Mouse (Mus musculus) NIH3T3 (cell line): ENCODE measurements around the gene Msi2.

Source experiments
- DNase-seq: peaks from one replicate; pipeline ENCODE4 v3.0.0-alpha.2; 2012; ENCODE audit warnings: low read depth

The Msi2 gene

GRCm38 (mm10) chr11:88309059-88309700 is 409.1 kb downstream of the Msi2 start:
- DNase-seq, result no peak

- DNase-seq, result peak; percentile 34
These were observed 410.4 kb downstream of the Msi2 start for GRCm38 (mm10) chr11:88307616-88308543.

GRCm38 (mm10) chr11:88305759-88306158 is 412.6 kb downstream of the Msi2 start:
- no peak for DNase-seq

- DNase-seq, result no peak
These were observed 416.7 kb downstream of the Msi2 start for GRCm38 (mm10) chr11:88301619-88302018.

GRCm38 (mm10) chr11:88299345-88299744 is 419.0 kb downstream of the Msi2 start:
- DNase-seq, result no peak

- peak; percentile 72 for DNase-seq
These were observed 420.8 kb downstream of the Msi2 start for GRCm38 (mm10) chr11:88297526-88297925.

- DNase-seq, result no peak
These were observed 423.0 kb downstream of the Msi2 start for GRCm38 (mm10) chr11:88295298-88295697.

GRCm38 (mm10) chr11:88294394-88294710 is 424.0 kb downstream of the Msi2 start:
- DNase-seq, result no peak

- no peak for DNase-seq
These were observed 424.5 kb downstream of the Msi2 start, which contains the start of gene Ccdc182 for GRCm38 (mm10) chr11:88293631-88294393. Gene Ccdc182 (plus strand): TSS chr11:88294058.

GRCm38 (mm10) chr11:88291688-88292087 is 426.6 kb downstream of the Msi2 start:
- peak; percentile 64 for DNase-seq

- no peak for DNase-seq
These were observed 427.1 kb downstream of the Msi2 start for GRCm38 (mm10) chr11:88291245-88291644.
